Mouse (Mus musculus) kidney, adult 9 months (tissue): Measurements from ENCODE around the gene Rabep2.
A peak's percentile ranks its signal among the peaks of the same experiment; 100 is the strongest.
"Not testable (repeated sequence)": the region's sequence is repeated elsewhere in the genome, so short reads cannot be mapped to it uniquely, and the experiment has no call there.

ENCODE experiments used
- DNase-seq: peaks from one replicate; pipeline ENCODE4 v3.0.0; 2022

The Rabep2 gene

GRCm38 (mm10) chr7:126428631-126429502, at the start of gene Rabep2:
Gene Rabep2 (plus strand): TSS chr7:126428759.
- peak; percentile 97 for DNase-seq

GRCm38 (mm10) chr7:126383565-126383964, 45.0 kb upstream of the Rabep2 start:
- DNase-seq, result no peak

- no peak for DNase-seq
Observed at GRCm38 (mm10) chr7:126388185-126388584, 40.4 kb upstream of the Rabep2 start.

- not testable (repeated sequence) for DNase-seq
Observed at GRCm38 (mm10) chr7:126392086-126392884, 36.3 kb upstream of the Rabep2 start.

DNA sequence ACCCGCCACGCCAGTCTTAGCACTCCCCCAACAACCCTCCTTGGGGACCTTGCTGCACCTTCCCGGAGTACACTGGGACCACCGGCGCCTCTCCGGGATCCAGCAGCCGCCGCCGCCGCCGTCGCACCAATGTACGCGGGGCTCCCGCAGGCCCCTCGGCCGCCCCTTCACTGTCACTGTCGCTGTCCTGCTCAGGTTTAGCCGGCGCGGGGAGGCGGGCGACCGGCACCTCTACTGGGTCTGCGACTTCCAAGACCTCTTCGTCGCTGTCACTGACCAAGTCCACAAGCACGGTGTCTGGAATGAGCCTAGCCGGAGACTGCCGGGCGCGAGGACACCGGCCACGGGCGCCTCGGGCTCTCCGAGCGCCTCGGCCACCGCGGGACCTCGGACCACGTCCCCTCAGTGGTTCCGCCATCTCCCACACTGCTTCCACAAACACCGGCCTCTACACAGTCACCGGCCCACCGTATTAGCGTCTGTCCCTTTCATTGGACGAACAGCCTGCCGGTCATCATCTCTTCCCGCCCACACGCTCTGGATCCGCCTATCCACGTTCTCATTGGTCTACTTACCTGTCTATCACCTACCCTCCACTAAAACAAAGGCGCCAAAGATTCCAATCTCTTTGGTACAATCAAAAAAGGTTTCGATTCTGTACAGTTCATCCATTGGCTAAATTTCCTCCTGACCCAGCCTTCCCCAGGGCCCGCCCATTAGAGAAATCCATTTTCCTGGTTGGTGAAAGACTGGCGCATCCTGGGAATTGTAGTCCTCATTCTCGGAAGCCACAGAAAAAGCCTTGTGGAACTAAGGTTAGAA, 32.0 kb upstream of the Rabep2 start, which contains the start of gene Nfatc2ip:
Gene Nfatc2ip (minus strand): TSS at position 440 of the 822 bp plus-strand sequence.
- DNase-seq, result peak; percentile 99

GRCm38 (mm10) chr7:126397221-126397620, 31.3 kb upstream of the Rabep2 start:
- DNase-seq, result peak; percentile 13

- DNase-seq, result no peak
Observed at GRCm38 (mm10) chr7:126397822-126398221, 30.7 kb upstream of the Rabep2 start.

DNA sequence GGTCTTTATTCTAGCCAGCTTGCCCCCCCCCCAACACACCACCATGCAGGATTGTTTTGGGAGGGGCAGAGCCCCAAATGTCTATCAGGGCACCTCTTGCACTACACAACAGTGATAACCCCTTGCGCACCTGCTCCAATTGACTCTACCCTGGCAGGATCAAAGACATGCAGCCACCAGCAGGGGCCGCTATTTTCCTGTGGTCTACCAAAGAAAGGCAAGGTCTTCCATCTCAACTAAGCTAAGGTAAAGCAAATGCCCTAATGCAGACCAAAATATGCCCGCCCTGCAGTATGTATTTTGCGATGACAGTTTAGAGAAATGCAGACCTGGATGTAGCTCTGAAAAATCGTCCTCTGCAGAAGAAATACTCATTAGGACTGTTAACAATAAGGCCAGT, 29.0 kb upstream of the Rabep2 start:
- DNase-seq, result peak; percentile 84

GRCm38 (mm10) chr7:126402518-126402917, 26.0 kb upstream of the Rabep2 start:
- DNase-seq, result not testable (repeated sequence)

GRCm38 (mm10) chr7:126408686-126409085, 19.9 kb upstream of the Rabep2 start:
- no peak for DNase-seq

GRCm38 (mm10) chr7:126411061-126411460, 17.5 kb upstream of the Rabep2 start:
- no peak for DNase-seq

GRCm38 (mm10) chr7:126414725-126415124, 13.8 kb upstream of the Rabep2 start, which contains the start of gene Cd19:
Gene Cd19 (minus strand): TSS chr7:126414889.
- no peak for DNase-seq

DNA sequence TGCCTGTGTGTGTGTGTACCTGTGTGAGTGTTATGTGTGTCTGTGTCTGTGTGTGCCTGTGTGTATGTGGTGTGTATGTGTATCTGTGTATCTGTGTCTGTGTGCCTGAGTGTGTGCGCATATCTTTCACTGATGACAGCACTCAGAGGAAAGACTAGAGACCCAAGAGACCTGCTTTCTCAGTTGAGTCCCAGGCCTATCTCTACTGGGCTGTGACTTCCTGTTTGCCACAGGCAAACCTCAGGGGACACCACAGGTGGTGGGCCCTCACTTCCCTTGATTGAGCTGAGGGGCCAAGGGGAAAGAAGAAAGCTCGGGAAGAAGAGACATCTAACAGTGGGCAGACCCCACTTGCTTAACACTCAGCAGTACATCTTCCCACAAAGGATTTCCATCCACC, 11.9 kb upstream of the Rabep2 start:
- no peak for DNase-seq

GRCm38 (mm10) chr7:126417045-126417444, 11.5 kb upstream of the Rabep2 start:
- no peak for DNase-seq

DNA sequence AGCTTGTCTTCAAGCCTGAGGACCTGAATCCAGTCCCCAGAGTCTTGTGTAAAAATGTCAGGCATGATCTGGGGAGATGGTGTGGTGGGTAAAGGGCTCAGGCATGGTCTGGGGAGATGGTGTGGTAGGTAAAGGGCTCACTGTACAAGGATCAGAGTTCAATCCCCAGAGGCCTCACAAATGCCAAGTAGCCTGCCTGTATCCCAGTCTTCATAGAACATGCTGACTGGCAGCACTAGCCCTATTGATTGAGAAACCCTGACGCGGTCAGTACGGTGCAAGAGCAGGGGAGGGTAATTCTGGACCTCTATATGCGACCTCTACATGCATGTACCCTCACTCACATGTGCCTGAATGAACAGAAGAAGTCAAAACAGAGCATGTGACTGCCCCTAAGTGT, 11.0 kb upstream of the Rabep2 start:
- DNase-seq, result no peak

DNA sequence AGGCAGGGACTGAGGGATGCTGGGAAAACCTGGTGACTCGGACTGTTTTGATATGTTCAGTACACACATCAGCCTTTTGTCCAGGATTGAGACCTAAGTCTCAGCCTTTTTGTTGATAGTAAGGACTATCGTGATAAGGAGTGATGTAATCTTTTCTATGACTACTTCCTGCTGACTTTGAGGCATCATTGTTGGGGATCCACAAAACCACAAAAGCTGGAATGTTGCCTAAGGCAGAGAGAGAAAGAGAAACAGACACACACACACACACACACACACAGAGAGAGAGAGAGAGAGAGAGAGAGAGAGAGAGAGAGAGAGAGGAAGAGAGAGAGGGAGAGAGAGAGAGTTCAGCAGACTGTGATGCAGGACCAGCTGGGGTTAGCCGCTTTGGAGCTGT, 10.1 kb upstream of the Rabep2 start:
- DNase-seq, result no peak

DNA sequence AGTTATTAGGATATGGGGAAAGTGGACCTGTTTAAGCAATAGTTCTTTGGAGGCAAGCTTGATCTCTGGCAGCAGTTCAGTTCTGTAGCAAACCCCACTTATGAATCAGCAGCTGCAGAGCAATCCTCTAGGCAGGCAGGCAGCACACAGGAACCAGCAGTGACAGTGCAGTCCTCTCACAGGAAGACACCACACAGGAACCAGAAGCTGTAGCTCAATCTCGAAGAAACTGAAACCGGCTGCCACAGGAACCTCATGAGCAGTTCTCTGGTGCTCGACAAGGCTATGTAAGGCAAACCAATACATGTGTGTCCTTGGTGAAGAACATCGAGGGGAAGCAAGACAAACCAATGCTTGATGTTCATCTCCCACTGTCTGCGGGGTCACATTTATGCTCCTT, 6.8 kb upstream of the Rabep2 start:
- DNase-seq, result no peak

GRCm38 (mm10) chr7:126424161-126424560, 4.4 kb upstream of the Rabep2 start:
- DNase-seq, result no peak

- DNase-seq, result no peak
Observed at GRCm38 (mm10) chr7:126427323-126427860, 1.2 kb upstream of the Rabep2 start.

- peak; percentile 15 for DNase-seq
Observed at GRCm38 (mm10) chr7:126428154-126428553, 405 bp upstream of the Rabep2 start.

- no peak for DNase-seq
Observed at GRCm38 (mm10) chr7:126429503-126429898, 942 bp downstream of the Rabep2 start.

DNA sequence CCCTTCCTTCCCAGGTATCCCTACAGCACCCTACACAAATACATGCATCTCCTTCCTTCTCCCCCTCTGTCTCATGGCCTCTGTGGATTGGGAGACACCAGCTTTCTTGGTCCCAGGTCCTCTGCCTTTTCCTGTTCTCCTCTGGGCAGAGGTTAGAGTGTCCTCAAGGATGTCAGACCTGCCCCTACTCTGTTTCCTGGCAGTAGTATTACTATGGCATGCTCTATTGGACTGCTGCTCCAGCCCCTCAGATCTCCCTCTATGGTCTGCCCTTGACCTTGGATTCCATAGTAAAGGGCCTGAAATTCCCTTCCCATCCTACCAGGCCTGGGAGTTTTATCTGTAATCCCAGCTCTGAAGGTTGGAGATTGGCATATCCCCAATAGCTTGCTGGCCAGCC, 1.6 kb downstream of the Rabep2 start:
- no peak for DNase-seq

- no peak for DNase-seq
Observed at GRCm38 (mm10) chr7:126434726-126435125, 6.2 kb downstream of the Rabep2 start.
